Mouse (Mus musculus) limb, embryonic 10.5 days (tissue): ENCODE data around the gene Crcp. TPM values are rescaled to one million over a fixed set of nuclear protein-coding genes. Genes with fewer than 3 reads are reported as not detected.

Source experiments
- DNase-seq: peaks from one replicate; pipeline ENCODE4 v3.0.0-alpha.2; 2017; ENCODE audit warnings: low spot score
- H3K27ac ChIP-seq: fragments of 300-500 bp; sonication (generic); 2 replicates; pipeline ENCODE4 v1.5.1; 2016; ENCODE audit warnings: mild to moderate bottlenecking
- H3K27me3 ChIP-seq: fragments of 300-500 bp; sonication (generic); 2 replicates; pipeline ENCODE4 v1.6.1; 2016; ENCODE audit warnings: low read depth, mild to moderate bottlenecking; ENCODE audit not compliant: poor library complexity, severe bottlenecking
- H3K36me3 ChIP-seq: fragments of 300-500 bp; sonication (generic); 2 replicates; pipeline ENCODE4 v1.6.1; 2016; ENCODE audit warnings: mild to moderate bottlenecking, moderate library complexity
- H3K4me1 ChIP-seq: fragments of 300-500 bp; sonication (generic); 2 replicates; pipeline ENCODE4 v1.6.1; 2016
- H3K4me3 ChIP-seq: fragments of 300-500 bp; sonication (generic); 2 replicates; pipeline ENCODE4 v1.5.1; 2016; ENCODE audit warnings: mild to moderate bottlenecking, moderate library complexity
- H3K9me3 ChIP-seq: fragments of 300-500 bp; sonication (generic); replicated peaks from 2 replicates; pipeline ENCODE4 v1.6.1; 2016; ENCODE audit warnings: mild to moderate bottlenecking
- WGBS: fragments of 180-500 bp; shearing (Covaris S2); methylation state at CpG from one replicate; pipeline ENCODE4 v1.1.7; 2016; 5-methylcytosine and 5-hydroxymethylcytosine counted together
- polyA plus RNA-seq: library from polyadenylated mRNA; unstranded; fragments of >200 nt; fragmentation: Nextera tagmentation; extraction: Ambion mirVana; gene quantifications from 2 replicates; pipeline ENCODE4 v1.2.1, GENCODE M21; 2016

Crcp gene
- polyA plus RNA-seq, 1 experiment from 2014 or later = 57.2 TPM

GRCm38 (mm10) chr5:130050416-130050815 lies 21.3 kb downstream of the Crcp start:
- no peaks in the 10 kb centered on the region for H3K4me1 ChIP-seq
- DNase-seq = no peak
- 80% methylated on average over 6 of the region's 6 CpGs for WGBS
- H3K9me3 ChIP-seq = no peaks in the 10 kb centered on the region
- no peaks in the 10 kb centered on the region for H3K27me3 ChIP-seq
- no peak overlapping the region for H3K27ac ChIP-seq
- H3K36me3 ChIP-seq = peaks cover 80% of the 10 kb centered on the region
- H3K4me3 ChIP-seq = no peak overlapping the region

- no peak for DNase-seq
- Histone ChIP-seq H3K9me3 (no peaks in the 10 kb centered on the region), H3K36me3 (peaks cover 75% of the 10 kb centered on the region), H3K4me1 (no peaks in the 10 kb centered on the region), H3K4me3 (no peak overlapping the region), H3K27ac (no peak overlapping the region), H3K27me3 (no peaks in the 10 kb centered on the region)
- WGBS = 91% methylated on average over 15 of the region's 15 CpGs
Observed at GRCm38 (mm10) chr5:130051073-130051860, 22.2 kb downstream of the Crcp start.

- H3K27ac ChIP-seq = no peak overlapping the region
- no peak for DNase-seq
- WGBS = 86% methylated on average over 5 of the region's 5 CpGs
- no peaks in the 10 kb centered on the region for H3K9me3 ChIP-seq
- H3K4me1 ChIP-seq = no peaks in the 10 kb centered on the region
- no peak overlapping the region for H3K4me3 ChIP-seq
- H3K36me3 ChIP-seq = peaks cover 63% of the 10 kb centered on the region
- H3K27me3 ChIP-seq = no peaks in the 10 kb centered on the region
Observed at GRCm38 (mm10) chr5:130052510-130052909, 23.4 kb downstream of the Crcp start.

- Histone ChIP-seq H3K36me3 (peaks cover 63% of the 10 kb centered on the region), H3K27me3 (no peaks in the 10 kb centered on the region), H3K9me3 (no peaks in the 10 kb centered on the region), H3K4me3 (no peak overlapping the region), H3K27ac (no peak overlapping the region), H3K4me1 (no peaks in the 10 kb centered on the region)
- no peak for DNase-seq
- 90% methylated on average over 6 of the region's 6 CpGs for WGBS
Observed at GRCm38 (mm10) chr5:130052955-130053354, 23.9 kb downstream of the Crcp start.

- H3K4me1 ChIP-seq = no peaks in the 10 kb centered on the region
- H3K27ac ChIP-seq = no peak overlapping the region
- H3K36me3 ChIP-seq = peaks cover 67% of the 10 kb centered on the region
- no peaks in the 10 kb centered on the region for H3K9me3 ChIP-seq
- no peaks in the 10 kb centered on the region for H3K27me3 ChIP-seq
- 93% methylated on average over 4 of the region's 4 CpGs for WGBS
- H3K4me3 ChIP-seq = no peak overlapping the region
- DNase-seq = no peak
Observed at GRCm38 (mm10) chr5:130055688-130056087, 26.6 kb downstream of the Crcp start.

- H3K4me1 ChIP-seq = no peaks in the 10 kb centered on the region
- DNase-seq = no peak
- peaks cover 65% of the 10 kb centered on the region for H3K36me3 ChIP-seq
- H3K27me3 ChIP-seq = no peaks in the 10 kb centered on the region
- H3K4me3 ChIP-seq = no peak overlapping the region
- no peaks in the 10 kb centered on the region for H3K9me3 ChIP-seq
- no peak overlapping the region for H3K27ac ChIP-seq
- WGBS = 91% methylated on average over 2 of the region's 2 CpGs
Observed at GRCm38 (mm10) chr5:130056303-130056702, 27.2 kb downstream of the Crcp start.

- no peak for DNase-seq
- H3K36me3 ChIP-seq = peaks cover 55% of the 10 kb centered on the region
- H3K27ac ChIP-seq = no peak overlapping the region
- H3K4me3 ChIP-seq = no peak overlapping the region
- WGBS = 88% methylated on average over 12 of the region's 12 CpGs
- H3K9me3 ChIP-seq = no peaks in the 10 kb centered on the region
- H3K4me1 ChIP-seq = no peaks in the 10 kb centered on the region
- no peaks in the 10 kb centered on the region for H3K27me3 ChIP-seq
Observed at GRCm38 (mm10) chr5:130059413-130060328, 30.6 kb downstream of the Crcp start.

GRCm38 (mm10) chr5:130060329-130060665 lies 31.2 kb downstream of the Crcp start:
- no peaks in the 10 kb centered on the region for H3K9me3 ChIP-seq
- no peaks in the 10 kb centered on the region for H3K4me1 ChIP-seq
- DNase-seq = no peak
- H3K36me3 ChIP-seq = peaks cover 51% of the 10 kb centered on the region
- no peak overlapping the region for H3K4me3 ChIP-seq
- no peak overlapping the region for H3K27ac ChIP-seq
- 95% methylated on average over 4 of the region's 4 CpGs for WGBS
- H3K27me3 ChIP-seq = no peaks in the 10 kb centered on the region

- H3K27me3 ChIP-seq = no peaks in the 10 kb centered on the region
- no peak for DNase-seq
- no peaks in the 10 kb centered on the region for H3K9me3 ChIP-seq
- peaks cover 46% of the 10 kb centered on the region for H3K36me3 ChIP-seq
- no peak overlapping the region for H3K27ac ChIP-seq
- no peaks in the 10 kb centered on the region for H3K4me1 ChIP-seq
- 86% methylated on average over 2 of the region's 2 CpGs for WGBS
- no peak overlapping the region for H3K4me3 ChIP-seq
Observed at GRCm38 (mm10) chr5:130062096-130062495, 33.0 kb downstream of the Crcp start.

- no peaks in the 10 kb centered on the region for H3K27me3 ChIP-seq
Observed at GRCm38 (mm10) chr5:130063760-130064159, 34.7 kb downstream of the Crcp start.

GRCm38 (mm10) chr5:130065579-130065978 lies 36.5 kb downstream of the Crcp start:
- Histone ChIP-seq H3K36me3 (peaks cover 19% of the 10 kb centered on the region), H3K4me1 (no peaks in the 10 kb centered on the region), H3K4me3 (no peak overlapping the region), H3K27me3 (no peaks in the 10 kb centered on the region), H3K27ac (no peak overlapping the region), H3K9me3 (no peaks in the 10 kb centered on the region)
- DNase-seq = no peak
- WGBS = 97% methylated on average over 1 of the region's 1 CpGs

More at GRCm38 (mm10) chr5:130063760-130064159, 34.7 kb downstream of the Crcp start:
- H3K27ac ChIP-seq = no peak overlapping the region
- DNase-seq = no peak
- H3K4me1 ChIP-seq = no peaks in the 10 kb centered on the region
- H3K36me3 ChIP-seq = peaks cover 37% of the 10 kb centered on the region
- H3K9me3 ChIP-seq = no peaks in the 10 kb centered on the region
- H3K4me3 ChIP-seq = no peak overlapping the region
- WGBS = 73% methylated on average over 2 of the region's 2 CpGs

GRCm38 (mm10) chr5:130067841-130068264 lies 38.8 kb downstream of the Crcp start:
- 68% methylated on average over 3 of the region's 3 CpGs for WGBS
- no peaks in the 10 kb centered on the region for H3K9me3 ChIP-seq
- no peaks in the 10 kb centered on the region for H3K27me3 ChIP-seq
- DNase-seq = no peak
- H3K4me3 ChIP-seq = no peak overlapping the region
- H3K4me1 ChIP-seq = no peaks in the 10 kb centered on the region
- no peak overlapping the region for H3K27ac ChIP-seq
- H3K36me3 ChIP-seq = no peaks in the 10 kb centered on the region

- no peaks in the 10 kb centered on the region for H3K36me3 ChIP-seq
- WGBS = 90% methylated on average over 6 of the region's 6 CpGs
- no peak within 1 kb of the TSS for H3K4me3 ChIP-seq
- peaks cover 6% of the 10 kb centered on the region; the same call in 1 of the 2 replicates for H3K27me3 ChIP-seq
- no peak for DNase-seq
- no peaks in the 10 kb centered on the region for H3K4me1 ChIP-seq
- no peaks in the 10 kb centered on the region for H3K9me3 ChIP-seq
- H3K27ac ChIP-seq = no peak within 1 kb of the TSS
Observed at GRCm38 (mm10) chr5:130073026-130073425, 43.9 kb downstream of the Crcp start, which contains the start of gene Tpst1. Tpst1 (plus strand) TSS chr5:130073326.
